Mouse (Mus musculus): ENCODE data around the gene Clip1.

- TF ChIP-seq CTCF (IDR thresholded peaks at IDR 0.05; ENCODE audit: control insufficient read depth, insufficient read depth, insufficient replicate concordance, low read depth, low read length), result no peak
- no peak for TF ChIP-seq POLR2A (IDR thresholded peaks at IDR 0.05; ENCODE audit: control insufficient read depth, low read depth, low read length)
These were observed 2.0 kb downstream of the Clip1 start for GRCm38 (mm10) chr5:123682372-123682771.
